Mouse (Mus musculus) kidney, adult 2 months (tissue): ENCODE measurements around the gene Gsk3b. TPM values are rescaled to one million over a fixed set of nuclear protein-coding genes. Genes with fewer than 3 reads are reported as not detected.
A peak's percentile ranks its signal among the peaks of the same experiment; 100 is the strongest.

ENCODE experiments used
- DNase-seq: peaks from one replicate; pipeline ENCODE4 v3.0.0; 2021
- H3K27ac ChIP-seq: fragments of 200-500 bp; 2 replicates; pipeline ENCODE4 v1.5.1; 2012; ENCODE audit warnings: low read depth, low read length, control low read depth, inconsistent platforms; ENCODE audit not compliant: insufficient read depth
- H3K27me3 ChIP-seq: fragments of 200-500 bp; replicated peaks from 2 replicates; pipeline ENCODE4 v1.6.1; 2012; ENCODE audit warnings: mild to moderate bottlenecking, moderate library complexity, low read length, inconsistent platforms; ENCODE audit not compliant: control insufficient read depth, insufficient read depth
- H3K36me3 ChIP-seq: fragments of 200-500 bp; 2 replicates; pipeline ENCODE4 v1.6.1; 2012; ENCODE audit warnings: mild to moderate bottlenecking, moderate library complexity, low read length, inconsistent platforms; ENCODE audit not compliant: control insufficient read depth, insufficient read depth
- H3K4me1 ChIP-seq: fragments of 200-500 bp; 2 replicates; pipeline ENCODE4 v1.6.1; 2011; ENCODE audit warnings: low read length; ENCODE audit not compliant: control insufficient read depth, insufficient read depth
- H3K4me3 ChIP-seq: fragments of 200-500 bp; 2 replicates; pipeline ENCODE4 v1.5.1; 2011; ENCODE audit warnings: mild to moderate bottlenecking, low read depth, low read length, control low read depth; ENCODE audit not compliant: insufficient read depth
- CTCF ChIP-seq: fragments of 200-500 bp; conservative IDR thresholded peaks from 2 replicates; pipeline ENCODE4 v1.5.1; 2011; ENCODE audit warnings: low read depth, mild to moderate bottlenecking, control low read depth, low read length, moderate library complexity, mixed read lengths; ENCODE audit not compliant: insufficient read depth, insufficient read length
- POLR2A ChIP-seq: fragments of 200-500 bp; IDR thresholded peaks from one replicate; pipeline ENCODE4 v1.6.1; 2011; ENCODE audit warnings: low read depth, low read length, control low read depth
- WGBS: fragments of 180-500 bp; shearing (Covaris S2); methylation state at CpG from one replicate; pipeline ENCODE4 v1.1.7; 2018; 5-methylcytosine and 5-hydroxymethylcytosine counted together
- polyA plus RNA-seq: library from polyadenylated mRNA; depleted of rRNA; stranded (reverse); fragments of >200 nt; gene quantifications from 2 replicates; pipeline ENCODE4 v1.2.3, GENCODE M21; 2012

The Gsk3b gene
- polyA plus RNA-seq, 1 experiment = 12.0 TPM

- TF ChIP-seq CTCF (no peak), POLR2A (no peak)
- Histone ChIP-seq H3K27ac (no peak overlapping the region), H3K4me1 (peaks cover 9% of the 10 kb centered on the region; the same call in 1 of the 2 replicates), H3K4me3 (no peak overlapping the region), H3K27me3 (no peaks in the 10 kb centered on the region), H3K36me3 (no peaks in the 10 kb centered on the region)
- whole genome bisulfite sequencing = 88% methylated on average over 7 of the region's 7 CpGs
- no peak for DNase-seq
These were observed 197.0 kb downstream of the Gsk3b start for GRCm38 (mm10) chr16:38285801-38286200.

- Histone ChIP-seq H3K36me3 (no peaks in the 10 kb centered on the region), H3K27ac (no peak overlapping the region), H3K4me1 (peaks cover 9% of the 10 kb centered on the region; the same call in 1 of the 2 replicates), H3K27me3 (no peaks in the 10 kb centered on the region), H3K4me3 (no peak overlapping the region)
- peak; percentile 31 for DNase-seq
- TF ChIP-seq POLR2A (no peak), CTCF (no peak)
- 45% methylated on average over 4 of the region's 4 CpGs for WGBS
These were observed 197.7 kb downstream of the Gsk3b start for GRCm38 (mm10) chr16:38286541-38286940.

- Histone ChIP-seq H3K27me3 (no peaks in the 10 kb centered on the region), H3K36me3 (no peaks in the 10 kb centered on the region), H3K27ac (no peak overlapping the region), H3K4me3 (no peak overlapping the region), H3K4me1 (peaks cover 9% of the 10 kb centered on the region; the same call in 1 of the 2 replicates)
- TF ChIP-seq POLR2A = no peak
- TF ChIP-seq CTCF = no peak
- no peak for DNase-seq
- WGBS = 91% methylated on average over 6 of the region's 6 CpGs
These were observed 198.6 kb downstream of the Gsk3b start for GRCm38 (mm10) chr16:38287357-38287756.

- 74% methylated on average over 3 of the region's 3 CpGs for WGBS
- no peaks in the 10 kb centered on the region for H3K36me3 ChIP-seq
- H3K4me1 ChIP-seq = peaks cover 7% of the 10 kb centered on the region; the same call in 1 of the 2 replicates
- no peaks in the 10 kb centered on the region for H3K27me3 ChIP-seq
- TF ChIP-seq CTCF (no peak), POLR2A (no peak)
- no peak overlapping the region for H3K27ac ChIP-seq
- DNase-seq = no peak
- no peak overlapping the region for H3K4me3 ChIP-seq
These were observed 199.0 kb downstream of the Gsk3b start for GRCm38 (mm10) chr16:38287762-38288161.

GRCm38 (mm10) chr16:38288851-38289250, 200.1 kb downstream of the Gsk3b start:
- H3K4me3 ChIP-seq = no peak overlapping the region
- H3K27ac ChIP-seq = no peak overlapping the region

DNA sequence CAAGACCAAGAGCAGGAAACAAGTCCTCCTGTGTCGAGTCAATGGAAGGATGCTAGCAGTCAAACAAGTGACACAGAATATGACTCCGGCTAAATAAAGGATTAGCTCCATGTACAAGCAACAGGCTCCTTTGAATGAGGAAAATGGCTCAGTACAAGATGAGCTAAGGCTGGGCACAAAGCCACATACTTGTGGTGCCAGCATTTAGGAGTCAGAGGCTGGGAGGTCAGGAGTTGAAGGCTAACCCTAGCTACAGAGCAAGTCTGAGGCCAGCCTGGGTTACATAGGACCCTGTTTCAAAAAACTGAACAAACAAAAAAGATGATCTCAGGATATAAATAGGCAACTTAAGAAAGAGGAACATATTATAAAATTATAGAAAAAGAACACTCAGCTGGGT, 201.3 kb downstream of the Gsk3b start:
- Histone ChIP-seq H3K4me1 (peaks cover 6% of the 10 kb centered on the region; the same call in 1 of the 2 replicates), H3K4me3 (no peak overlapping the region), H3K27me3 (no peaks in the 10 kb centered on the region), H3K36me3 (no peaks in the 10 kb centered on the region), H3K27ac (no peak overlapping the region)
- WGBS = 66% methylated on average over 2 of the region's 2 CpGs
- DNase-seq = no peak
- TF ChIP-seq POLR2A (no peak), CTCF (no peak)

More at GRCm38 (mm10) chr16:38288851-38289250, 200.1 kb downstream of the Gsk3b start:
- 16% methylated on average over 6 of the region's 6 CpGs for WGBS
- Histone ChIP-seq H3K4me1 (peaks cover 4% of the 10 kb centered on the region; the same call in 1 of the 2 replicates), H3K36me3 (no peaks in the 10 kb centered on the region), H3K27me3 (no peaks in the 10 kb centered on the region)
- TF ChIP-seq CTCF (no peak), POLR2A (no peak)
- DNase-seq = peak; percentile 72

- peak within 1 kb of the TSS; percentile 41; the same call in 1 of the 2 replicates for H3K27ac ChIP-seq
- peak within 1 kb of the TSS; percentile 32 for H3K4me3 ChIP-seq
- 34% methylated on average over 7 of the region's 7 CpGs for WGBS
- peaks cover 8% of the 10 kb centered on the region; the same call in 1 of the 2 replicates for H3K4me1 ChIP-seq
- H3K27me3 ChIP-seq = no peaks in the 10 kb centered on the region
- no peaks in the 10 kb centered on the region for H3K36me3 ChIP-seq
- TF ChIP-seq POLR2A = no peak
- TF ChIP-seq CTCF = no peak
- peak; percentile 73 for DNase-seq
These were observed 206.0 kb downstream of the Gsk3b start, which contains the start of gene Nr1i2 for GRCm38 (mm10) chr16:38294685-38295348. Gene Nr1i2 (minus strand): TSS chr16:38294824.
